Mouse (Mus musculus) frontal cortex, postnatal 25 days (tissue): ENCODE data around the gene Aadacl3.

ENCODE experiments used
- DNase-seq, 2 experiments: peaks; one replicate each; pipeline ENCODE4 v3.0.0; 2022; ENCODE audit warnings: low spot score in 2 of 2

Aadacl3 gene

DNA sequence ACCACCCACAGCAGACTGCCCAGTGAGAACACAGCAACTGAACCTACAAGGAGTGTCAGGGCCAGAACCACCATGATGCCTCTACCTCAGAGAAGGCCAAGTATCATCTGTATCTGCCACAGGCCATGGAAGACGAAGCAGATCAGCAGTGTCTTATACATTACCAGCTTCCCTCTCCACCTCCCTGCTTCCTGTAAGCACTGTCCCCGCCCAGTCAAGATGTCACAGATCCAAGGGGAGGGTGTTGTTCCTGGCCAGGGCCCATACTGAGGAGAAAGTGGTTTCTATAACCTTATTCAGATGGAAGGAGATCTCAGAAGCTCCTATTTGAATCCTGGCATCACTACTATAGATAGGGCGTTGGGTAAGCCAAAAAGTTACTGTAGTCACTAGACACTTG is at the start of gene Aadacl3:
Aadacl3 (minus strand) TSS at position 101 of the 400 bp plus-strand sequence.
- no peak for DNase-seq

DNA sequence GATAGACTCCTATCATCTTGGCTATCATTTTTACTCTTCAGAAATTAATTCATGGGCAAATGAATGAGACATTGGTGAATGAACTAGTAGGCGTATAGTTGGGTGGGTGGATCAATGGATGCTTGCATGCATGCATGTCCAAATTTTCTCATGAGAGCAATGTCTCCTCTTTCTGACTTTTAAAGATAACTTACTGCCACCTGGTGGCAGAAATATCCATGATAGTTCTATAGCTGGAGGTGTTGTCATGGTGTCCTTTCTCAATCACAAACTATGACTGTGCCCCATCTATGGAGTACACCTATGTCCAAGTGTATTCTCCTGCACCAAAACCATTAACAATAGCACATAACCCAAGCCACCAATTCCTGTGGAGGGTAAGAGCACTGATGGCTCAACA is 43.0 kb upstream of the Aadacl3 start:
- no peak for DNase-seq

DNA sequence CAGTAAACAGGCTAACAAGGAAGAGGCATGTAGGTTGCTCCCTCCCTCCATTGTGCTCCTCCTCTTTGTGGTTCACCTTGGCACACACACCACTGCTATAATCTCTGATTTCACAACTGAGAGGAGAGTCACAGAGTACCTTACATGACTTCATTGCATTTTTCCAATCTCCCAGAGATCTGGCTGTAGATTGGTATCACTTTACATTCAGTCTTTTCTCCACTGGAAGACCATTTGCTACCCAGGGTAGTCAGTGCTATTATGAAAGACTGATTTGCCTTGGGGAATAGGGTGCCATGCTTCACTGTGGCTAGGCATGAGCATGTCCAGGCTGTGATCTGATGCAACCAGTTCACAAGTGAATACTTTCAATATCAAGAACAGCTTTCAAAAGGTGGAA is 29.8 kb upstream of the Aadacl3 start:
- DNase-seq = no peak

DNA sequence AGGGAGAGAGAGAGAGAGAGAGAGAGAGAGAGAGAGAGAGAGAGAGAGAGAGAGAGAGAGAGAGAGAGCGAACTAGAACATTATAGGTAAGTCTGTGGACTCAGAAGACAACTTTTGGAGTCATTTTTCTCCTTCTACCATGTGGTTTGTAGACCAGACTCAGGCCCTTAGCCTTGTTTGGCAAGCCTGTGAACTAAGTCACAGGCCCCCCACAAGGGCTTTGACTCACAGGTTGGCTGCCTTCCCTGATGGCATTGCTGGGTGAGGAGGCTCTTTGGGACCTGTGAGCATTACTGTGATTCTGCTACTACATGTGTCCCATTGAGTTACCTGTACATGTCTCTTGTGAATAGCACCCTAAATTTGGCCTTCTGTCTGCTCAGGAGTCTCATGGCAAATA is 4.5 kb upstream of the Aadacl3 start:
- no peak for DNase-seq

DNA sequence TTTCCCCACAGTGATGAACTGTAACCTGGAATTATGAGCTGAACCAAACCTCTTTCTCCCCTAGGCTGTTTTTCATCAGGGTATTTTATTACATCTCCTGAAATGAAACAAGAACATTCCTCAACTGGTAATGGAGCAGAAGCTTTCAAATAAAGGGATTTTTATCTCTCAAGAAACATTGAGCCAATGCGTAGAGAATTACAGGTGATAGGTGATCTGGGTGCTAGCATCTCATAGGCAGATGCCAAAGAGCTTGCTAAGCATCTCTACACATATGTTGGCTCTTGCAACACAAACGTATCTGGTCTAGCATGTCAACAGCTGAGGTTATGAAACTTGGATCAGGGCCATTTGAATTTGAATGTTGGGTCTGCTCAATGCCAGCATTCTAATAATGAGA is 1.6 kb upstream of the Aadacl3 start:
- no peak for DNase-seq

DNA sequence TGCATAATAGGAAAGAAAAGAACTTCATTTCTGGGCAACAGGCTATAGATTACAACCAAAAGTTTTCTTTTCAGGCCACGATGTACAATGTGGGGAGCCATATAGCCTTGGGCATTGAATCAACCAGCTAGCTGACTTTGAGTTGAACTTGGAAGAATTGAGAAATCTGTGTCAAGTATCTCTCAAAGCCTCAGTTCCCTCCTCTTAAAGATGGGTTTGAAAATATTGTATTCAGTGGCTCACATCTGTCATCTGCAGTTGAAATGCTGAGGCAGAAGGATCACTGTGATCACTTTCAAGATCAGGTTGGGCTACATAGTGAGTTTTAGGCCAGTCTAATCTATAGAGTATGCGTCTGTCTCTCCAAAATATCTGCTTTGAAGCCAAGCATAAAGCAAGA is 10.3 kb downstream of the Aadacl3 start, which contains the start of gene Gm9944:
Gm9944 (minus strand) TSS at position 101 of the 400 bp plus-strand sequence.
- no peak for DNase-seq

DNA sequence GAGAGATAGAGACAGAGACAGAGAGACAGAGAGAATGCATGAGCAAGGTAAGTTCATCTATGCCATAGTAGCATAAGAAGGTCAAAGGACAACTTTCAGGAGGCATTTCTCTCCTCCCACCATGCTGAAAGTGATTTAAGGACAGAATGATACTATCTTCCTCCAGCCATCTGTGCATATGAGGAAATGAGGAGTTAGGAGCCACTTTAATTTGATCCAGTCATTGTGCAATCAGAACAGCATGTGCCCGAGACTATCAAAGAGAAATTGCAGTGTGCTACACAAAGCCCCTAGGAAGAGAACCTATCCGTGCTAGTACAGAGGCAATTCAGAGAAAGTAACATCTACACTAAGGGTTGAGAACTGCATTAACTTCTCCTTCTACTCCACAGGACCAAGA is 15.0 kb downstream of the Aadacl3 start:
- DNase-seq = no peak

DNA sequence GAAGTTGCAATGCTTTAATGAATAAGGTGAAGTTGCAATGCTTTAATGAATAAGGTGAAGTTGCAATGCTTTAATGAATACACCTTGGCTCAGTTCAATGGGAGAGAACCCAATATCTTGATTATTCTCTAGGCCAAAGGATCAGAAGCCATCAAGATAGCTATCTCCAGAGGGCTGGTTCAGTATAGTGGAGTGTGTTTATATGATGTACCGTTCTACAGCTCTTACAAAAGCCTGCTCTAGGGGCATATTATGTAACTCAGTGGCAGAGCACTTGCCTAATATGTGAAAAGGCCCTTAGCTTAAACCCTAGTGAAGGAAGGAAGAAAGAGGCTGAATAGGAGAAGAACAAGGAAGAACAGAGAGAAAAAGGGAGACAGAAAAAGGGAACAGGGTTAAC is 22.0 kb downstream of the Aadacl3 start:
- no peak for DNase-seq

DNA sequence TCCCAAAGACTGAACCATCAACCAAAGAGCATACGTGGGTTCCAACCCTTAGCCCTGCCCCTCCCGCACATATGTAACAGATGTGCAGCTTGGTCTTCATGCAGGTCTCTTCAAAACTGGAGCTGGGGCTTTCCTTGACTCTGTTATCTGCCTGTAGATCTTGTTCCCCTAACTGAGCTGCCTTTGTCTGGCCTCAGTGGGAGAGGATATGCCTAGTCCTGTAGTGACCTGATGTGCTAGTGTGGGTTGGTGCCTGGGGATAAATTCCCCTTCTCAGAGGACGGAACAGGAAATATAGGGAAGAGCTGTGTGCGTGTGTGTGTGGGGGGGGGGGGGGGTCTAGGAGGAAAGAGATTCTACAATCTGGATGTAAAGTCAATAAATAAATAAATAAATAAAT is 22.5 kb downstream of the Aadacl3 start:
- no peak for DNase-seq

DNA sequence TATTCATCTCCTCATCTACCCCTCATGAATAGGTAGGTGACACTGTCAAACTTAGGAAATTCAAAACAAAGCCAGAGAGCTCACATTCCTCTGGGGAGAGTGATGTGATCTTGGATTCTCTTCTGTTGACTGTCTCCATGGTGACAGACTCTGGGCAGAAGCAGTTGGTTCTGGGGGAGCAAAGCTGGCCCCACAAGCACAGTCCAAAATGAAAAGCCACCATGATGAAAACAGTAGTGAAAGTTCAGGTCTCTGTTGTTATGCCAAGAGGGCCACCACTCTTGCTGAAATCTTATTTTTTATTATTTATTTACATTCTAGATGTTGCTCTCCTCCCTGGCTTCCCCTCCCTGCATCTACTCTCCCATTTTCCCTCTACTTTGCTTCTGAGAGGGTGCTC is 24.9 kb downstream of the Aadacl3 start, which contains the start of gene 1700012P22Rik:
1700012P22Rik (minus strand) TSS at position 101 of the 400 bp plus-strand sequence.
- no peak for DNase-seq

DNA sequence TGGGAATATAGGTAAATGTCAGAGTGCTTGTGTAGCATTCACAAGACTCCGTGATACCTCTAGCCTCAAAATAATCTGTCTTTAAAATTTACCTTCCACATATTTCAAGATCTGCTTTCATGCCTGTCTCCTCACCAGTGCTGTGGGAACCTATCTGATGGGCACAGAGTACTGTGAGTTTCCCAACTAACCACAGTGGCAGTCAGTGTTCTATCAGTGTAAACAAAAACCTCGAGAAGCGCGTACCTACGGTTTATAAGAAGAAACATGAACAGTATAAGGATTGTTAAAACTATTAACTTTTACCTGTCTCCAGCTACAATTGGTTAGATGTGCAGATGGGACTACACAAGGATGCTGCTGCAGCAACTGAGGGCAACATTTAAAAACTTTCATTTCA is 30.3 kb downstream of the Aadacl3 start:
- no peak for DNase-seq

DNA sequence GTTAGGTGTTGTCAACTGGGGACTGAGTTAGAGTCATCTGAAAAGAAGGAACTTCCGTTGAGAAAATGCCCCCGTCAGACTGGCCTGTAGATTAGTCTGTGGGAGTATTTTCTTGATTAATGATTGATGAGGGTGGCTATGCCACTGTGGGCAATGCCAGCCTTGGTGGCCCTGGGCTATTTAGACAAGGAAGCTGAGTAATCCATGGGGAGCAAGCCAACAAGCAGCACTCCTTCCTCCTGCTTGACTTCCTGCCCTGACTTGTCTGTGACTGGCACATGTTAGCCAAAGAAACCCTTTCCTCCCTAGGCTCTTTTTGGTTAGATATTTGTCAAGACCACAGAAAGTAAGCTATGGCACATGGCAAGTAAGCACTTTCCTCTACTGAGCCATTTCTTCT is 32.8 kb downstream of the Aadacl3 start:
- DNase-seq = no peak

DNA sequence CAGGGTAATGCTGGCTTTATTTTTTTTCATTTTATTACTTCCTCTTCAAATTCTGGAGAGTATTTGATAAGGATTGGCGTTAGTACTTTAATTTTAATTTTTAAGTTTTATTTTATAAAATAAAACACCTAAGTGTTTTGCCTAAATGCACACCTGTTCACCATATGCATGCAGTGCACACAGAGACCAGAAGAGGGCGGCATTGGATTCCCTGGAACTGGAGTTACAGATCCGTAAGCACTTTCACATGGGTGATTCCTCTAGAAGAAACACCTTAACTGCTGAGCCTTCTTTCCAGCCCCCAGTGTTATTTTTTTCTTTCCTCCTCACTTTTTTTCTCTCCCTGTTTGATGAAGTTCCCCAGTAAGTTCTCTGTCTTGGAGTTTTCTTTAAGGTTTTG is 34.7 kb downstream of the Aadacl3 start:
- no peak for DNase-seq

DNA sequence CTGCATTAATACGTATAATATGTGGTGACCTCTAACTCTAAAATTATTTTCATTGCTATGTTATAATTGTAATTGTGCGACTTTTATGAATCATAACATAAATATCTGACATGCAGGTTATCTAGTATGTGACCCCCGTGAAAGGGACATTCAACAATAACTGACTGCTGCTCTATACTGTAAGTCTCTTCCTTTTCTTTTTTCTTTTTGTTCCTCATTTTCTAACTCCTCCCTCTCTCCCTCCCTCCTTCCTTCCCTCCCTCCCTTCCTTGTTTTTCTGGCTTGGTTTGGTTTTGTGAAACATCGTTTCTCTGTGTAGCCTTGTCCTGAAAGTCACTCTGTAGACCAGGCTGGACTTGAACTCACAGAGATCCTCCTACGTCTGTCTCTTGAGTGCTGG is 39.0 kb downstream of the Aadacl3 start:
- no peak for DNase-seq

DNA sequence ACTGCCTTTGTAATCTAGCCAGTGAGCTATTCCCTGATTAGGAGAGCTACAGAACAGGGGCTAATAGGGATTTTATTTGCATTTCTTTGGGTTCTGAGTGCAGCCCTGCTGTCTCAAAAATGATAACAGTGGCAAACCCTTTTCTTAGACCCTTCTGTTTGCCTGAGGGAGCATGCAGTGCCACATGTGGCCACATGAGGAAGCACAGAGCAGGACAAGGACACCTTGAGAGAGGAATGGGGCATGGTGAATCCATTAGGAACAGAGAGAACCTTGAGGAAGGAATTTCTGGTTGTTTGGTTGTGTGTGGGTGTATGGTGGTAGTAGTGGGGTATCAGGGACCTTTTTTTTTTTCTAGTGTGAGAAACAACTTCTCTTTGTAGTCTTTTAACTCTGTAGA is 42.9 kb downstream of the Aadacl3 start:
- no peak for DNase-seq

DNA sequence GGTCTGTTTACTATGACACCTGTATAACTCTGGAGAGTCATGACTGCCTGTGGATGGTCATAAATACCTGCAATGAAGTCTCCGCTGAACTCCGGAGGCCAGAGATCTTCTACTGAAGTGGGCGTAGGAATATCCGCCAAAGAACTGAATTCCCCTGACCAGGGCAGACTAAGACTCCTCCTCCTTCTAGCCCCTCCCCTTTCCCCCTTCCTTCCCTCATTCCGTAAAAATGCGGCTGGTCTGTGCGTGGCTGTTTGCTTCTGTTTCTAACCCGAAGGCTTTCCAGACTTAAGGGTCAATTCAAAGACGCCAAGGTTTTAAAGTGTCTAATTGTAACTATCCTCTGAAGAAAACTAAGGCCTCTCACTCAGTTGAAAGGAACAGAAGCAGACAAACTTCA is 55.3 kb downstream of the Aadacl3 start, which contains the start of gene Pramef12:
Pramef12 (minus strand) TSS at position 175 of the 400 bp plus-strand sequence.
- DNase-seq = no peak

DNA sequence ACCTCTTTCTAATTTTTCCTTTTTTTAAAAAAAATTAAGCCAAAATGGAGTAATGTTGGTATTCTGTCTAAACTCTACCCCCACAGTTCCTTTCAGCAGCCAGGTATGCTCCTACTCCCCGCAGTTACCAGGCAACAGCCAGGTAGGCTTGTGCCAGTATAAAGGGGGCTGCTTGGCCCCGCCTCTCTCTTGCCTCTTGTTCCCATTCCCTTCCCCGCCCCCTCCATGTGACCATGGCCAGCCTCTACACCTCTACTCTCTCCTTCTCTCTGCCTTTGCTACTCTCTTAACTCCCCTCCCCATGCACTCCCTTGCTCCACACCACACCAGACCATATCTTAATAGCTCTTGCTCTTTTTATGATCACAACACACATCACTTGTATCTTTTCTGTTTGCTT is 57.3 kb downstream of the Aadacl3 start:
- DNase-seq = no peak

DNA sequence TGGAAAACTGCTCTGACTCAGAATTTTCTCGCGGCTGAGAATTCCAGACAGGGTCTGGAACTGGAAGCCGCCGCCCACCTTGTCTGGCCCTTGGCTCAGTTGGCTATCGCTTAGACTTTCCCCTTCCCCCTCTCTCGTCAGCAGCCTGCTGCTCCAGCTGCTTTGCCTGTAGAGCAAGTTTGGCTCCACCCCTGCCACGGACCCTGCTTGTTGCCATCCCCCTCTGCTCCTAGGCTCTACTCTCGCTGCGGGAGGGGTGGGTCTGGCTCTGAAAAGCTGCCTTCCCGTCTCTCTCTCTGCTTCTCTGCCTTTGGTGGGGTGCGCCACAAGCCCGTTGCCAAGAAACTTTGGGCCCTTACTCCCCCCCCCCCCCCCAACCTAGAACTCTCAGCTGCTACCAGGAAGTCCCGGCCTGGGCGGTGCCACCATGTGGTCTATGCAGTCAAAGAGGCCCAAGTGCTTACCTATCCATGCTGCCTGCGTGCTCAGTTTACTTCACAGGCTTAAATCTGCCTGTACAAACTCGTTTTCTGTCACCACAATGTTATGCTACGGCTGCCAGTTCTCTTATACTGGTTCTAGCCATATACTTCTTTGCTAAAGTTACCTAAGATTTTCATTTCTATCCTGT is 59.0 kb downstream of the Aadacl3 start:
- DNase-seq = no peak
